ENCODE assay signal across 8 mouse cellular contexts in genomic region chr14:121061686-121062085, GRCm38 (mm10). TPM values are rescaled to one million over a fixed set of nuclear protein-coding genes. Genes with fewer than 3 reads are reported as not detected.
DNase-seq lines count a peak whose midpoint lies in the region.

No protein-coding gene starts in this region.

- DNase-seq in adrenal gland, postnatal 10 days, result peak; percentile 22
- no peak for DNase-seq in adrenal gland, adult 2 months
- DNase-seq in NIH3T3 (ENCODE audit: low read depth), result peak; percentile 22
- peak; percentile 39 to 45 for DNase-seq in heart, adult 9 months (ENCODE audit: low spot score in 2 of 2)
- peak; percentile 34 for DNase-seq in kidney, postnatal 14 days
- DNase-seq in thymus, postnatal 4 days, result no peak
- no peak for DNase-seq in c-Kit-positive CD71-positive TER-119-positive erythroid progenitor cells, embryonic 14.5 days (ENCODE audit: low spot score)
- no peak for DNase-seq in MN1 (ENCODE audit: low spot score)

RNA-seq across cellular contexts. Expression of gene Farp1, which starts 26.7 kb away (rescaled TPM):
- 10 to 100 TPM; 21.1 to 32.3 TPM for total RNA-seq in adrenal gland, postnatal 10 days (2021)
- total RNA-seq in adrenal gland, adult 2 months (2021), result 10 to 100 TPM; 18.0 to 24.0 TPM
- 7.4 and 10.9 TPM in 2 replicates for polyA plus RNA-seq in adrenal gland, adult 2 months (2012; rRNA removed)

Comparison
In these comparisons a context has a peak if more than half of its experiments do, and no peak if none do; other contexts are left out.
1. DNase-seq: peak in adrenal gland, postnatal 10 days (single experiment), NIH3T3 (single experiment), heart, adult 9 months (2 of 2) and kidney, postnatal 14 days (single experiment); none in adrenal gland, adult 2 months (single experiment), thymus, postnatal 4 days (single experiment), c-Kit-positive CD71-positive TER-119-positive erythroid progenitor cells, embryonic 14.5 days (single experiment) and MN1 (single experiment).